Mouse (Mus musculus) neural tube, embryonic 13.5 days (tissue): ENCODE measurements around the gene Gabarap. TPM values are rescaled to one million over a fixed set of nuclear protein-coding genes. Genes with fewer than 3 reads are reported as not detected.
A peak's percentile ranks its signal among the peaks of the same experiment; 100 is the strongest.
"Not testable (repeated sequence)": the region's sequence is repeated elsewhere in the genome, so short reads cannot be mapped to it uniquely, and the experiment has no call there.

ENCODE experiments used
- ATAC-seq: fragments of 200-750 bp; cut with Nextera tagmentation; 2 replicates; pipeline ENCODE4 v1.8.0; 2017; ENCODE audit warnings: low read depth, mild to moderate bottlenecking, moderate TSS enrichment, moderate library complexity
- H3K27ac ChIP-seq: fragments of 300-500 bp; sonication (generic); replicated peaks from 2 replicates; pipeline ENCODE4 v1.5.1; 2015; ENCODE audit warnings: moderate library complexity, mild to moderate bottlenecking, inconsistent platforms
- H3K27me3 ChIP-seq: fragments of 300-500 bp; sonication (generic); 2 replicates; pipeline ENCODE4 v1.6.1; 2015; ENCODE audit warnings: mild to moderate bottlenecking, inconsistent platforms
- H3K36me3 ChIP-seq: fragments of 300-500 bp; sonication (generic); 2 replicates; pipeline ENCODE4 v1.6.1; 2015; ENCODE audit warnings: mild to moderate bottlenecking, inconsistent platforms
- H3K4me1 ChIP-seq: fragments of 300-500 bp; sonication (generic); replicated peaks from 2 replicates; pipeline ENCODE4 v1.6.1; 2015; ENCODE audit warnings: inconsistent platforms
- H3K4me2 ChIP-seq: fragments of 300-500 bp; sonication (generic); 2 replicates; pipeline ENCODE4 v1.6.1; 2015; ENCODE audit warnings: inconsistent platforms, mild to moderate bottlenecking, moderate library complexity
- H3K4me3 ChIP-seq: fragments of 300-500 bp; sonication (generic); 2 replicates; pipeline ENCODE4 v1.5.1; 2015; ENCODE audit warnings: mild to moderate bottlenecking, inconsistent platforms
- H3K9ac ChIP-seq: fragments of 300-500 bp; sonication (generic); 2 replicates; pipeline ENCODE4 v1.6.1; 2015; ENCODE audit warnings: moderate library complexity, mild to moderate bottlenecking, inconsistent platforms
- H3K9me3 ChIP-seq: fragments of 300-500 bp; sonication (generic); 2 replicates; pipeline ENCODE4 v1.6.1; 2016; ENCODE audit warnings: inconsistent platforms
- WGBS: fragments of 180-500 bp; shearing (Covaris S2); methylation state at CpG from one replicate; pipeline ENCODE4 v1.1.7; 2015; 5-methylcytosine and 5-hydroxymethylcytosine counted together
- polyA plus RNA-seq: library from polyadenylated mRNA; unstranded; fragments of >200 nt; fragmentation: Nextera tagmentation; extraction: Ambion mirVana; gene quantifications from 2 replicates; pipeline ENCODE4 v1.2.1, GENCODE M21; 2015

The Gabarap gene
- 679 and 746 TPM in 2 replicates for polyA plus RNA-seq

- under 1% methylated on average over 40 of the region's 40 CpGs for WGBS
- Histone ChIP-seq H3K36me3 (peaks cover 57% of the 10 kb centered on the region), H3K4me3 (peak within 1 kb of the TSS; percentile 75), H3K4me2 (peak within 1 kb of the TSS; percentile 76), H3K27ac (peak within 1 kb of the TSS; percentile 95), H3K9me3 (no peaks in the 10 kb centered on the region), H3K9ac (peak within 1 kb of the TSS; percentile 93), H3K27me3 (no peaks in the 10 kb centered on the region), H3K4me1 (peaks cover 29% of the 10 kb centered on the region)
- peak; percentile 75 for ATAC-seq
Observed at GRCm38 (mm10) chr11:69990850-69991691, at the start of gene Gabarap. Gabarap (plus strand) TSS chr11:69991143.

- H3K4me2 ChIP-seq = no peak overlapping the region
- WGBS = 83% methylated on average over 13 of the region's 13 CpGs
- H3K27ac ChIP-seq = no peak overlapping the region
- no peak overlapping the region for H3K4me3 ChIP-seq
- H3K36me3 ChIP-seq = no peaks in the 10 kb centered on the region
- no peaks in the 10 kb centered on the region for H3K27me3 ChIP-seq
- peaks cover 17% of the 10 kb centered on the region for H3K4me1 ChIP-seq
- no peak for ATAC-seq
- H3K9me3 ChIP-seq = no peaks in the 10 kb centered on the region
- H3K9ac ChIP-seq = no peak overlapping the region
Observed at GRCm38 (mm10) chr11:69945216-69945615, 45.7 kb upstream of the Gabarap start.

DNA sequence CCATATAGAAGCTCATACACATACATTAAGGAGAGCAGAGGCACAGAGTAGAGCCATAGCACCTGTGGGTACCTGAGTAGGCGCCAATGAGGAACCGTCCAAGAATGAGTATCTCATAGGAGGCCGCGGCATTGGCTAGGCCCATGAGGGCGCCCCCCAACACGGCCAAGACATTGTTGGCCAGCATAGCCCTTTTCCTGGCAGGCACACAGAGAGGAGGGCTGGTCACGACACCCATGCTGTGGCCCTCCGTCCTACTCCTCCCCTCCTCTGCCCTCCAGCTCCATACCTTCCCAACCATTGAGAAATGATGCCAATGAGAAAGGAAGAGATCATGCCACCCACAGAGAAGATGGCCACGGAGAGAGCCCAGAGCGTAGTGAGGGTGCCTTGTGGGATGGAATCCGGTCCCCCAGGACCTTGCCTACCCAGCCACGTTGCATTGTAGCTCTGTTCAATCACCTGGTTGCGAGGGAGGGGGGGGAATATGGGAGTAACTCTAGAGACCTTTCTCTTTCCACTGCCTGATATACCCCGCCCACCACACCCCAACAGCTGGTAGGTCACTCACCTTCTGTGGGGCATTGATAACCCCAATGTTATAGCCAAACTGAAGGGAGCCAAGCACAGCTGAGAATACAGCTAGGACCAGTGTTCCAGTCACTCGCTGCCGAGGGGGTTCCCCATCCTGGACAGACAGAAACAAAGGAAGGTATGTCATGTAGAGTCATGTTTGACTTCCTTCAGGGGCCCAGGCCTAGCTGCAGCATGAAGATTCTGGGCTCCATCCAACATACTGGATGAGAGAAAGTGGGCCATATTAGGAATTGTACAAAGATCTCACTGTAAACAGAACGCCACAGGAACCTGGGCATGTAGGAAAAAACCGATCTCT is 44.7 kb upstream of the Gabarap start:
- no peak overlapping the region for H3K9ac ChIP-seq
- 91% methylated on average over 18 of the region's 18 CpGs for WGBS

DNA sequence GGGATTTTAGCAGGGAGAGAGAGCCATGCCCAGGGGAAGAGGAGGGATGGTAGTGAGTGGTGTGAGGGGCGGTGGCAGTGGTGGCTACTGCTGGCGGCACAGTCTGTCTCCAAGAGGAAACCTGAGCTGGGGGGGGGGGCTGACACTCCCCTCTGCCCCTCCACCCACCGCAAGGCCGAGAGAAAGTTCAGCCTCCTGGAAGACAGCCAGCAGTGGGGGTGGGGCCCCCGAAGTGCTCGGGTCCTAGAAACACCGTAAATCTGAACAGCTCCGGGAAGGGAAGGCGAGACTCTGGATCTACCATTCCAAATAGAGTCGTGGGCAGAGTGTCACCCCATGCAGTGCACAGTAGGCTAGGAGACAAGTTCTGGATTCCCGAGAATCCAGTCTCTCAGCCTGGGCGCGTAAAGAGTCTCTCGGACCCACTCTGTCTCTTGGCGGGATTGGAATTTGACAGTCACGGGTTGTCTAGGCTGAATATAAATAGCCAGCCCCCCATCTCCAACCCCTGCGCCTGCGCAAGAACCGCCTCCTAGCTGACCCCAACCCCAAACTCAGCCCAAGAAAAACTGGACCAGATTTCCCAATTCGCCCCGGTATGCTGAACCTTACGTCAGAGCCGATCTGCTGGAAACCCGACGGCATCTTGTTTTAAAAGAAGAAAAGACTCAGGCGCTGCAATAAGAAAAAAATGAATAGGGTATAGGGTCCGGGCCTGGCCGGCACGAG is 43.4 kb upstream of the Gabarap start:
- H3K4me1 ChIP-seq = peaks cover 14% of the 10 kb centered on the region
- H3K36me3 ChIP-seq = no peaks in the 10 kb centered on the region
- peaks cover 6% of the 10 kb centered on the region for H3K27me3 ChIP-seq
- peak overlapping the region; percentile 43 for H3K9ac ChIP-seq
- peak overlapping the region; percentile 56 for H3K4me2 ChIP-seq
- 5% methylated on average over 29 of the region's 29 CpGs for WGBS
- peak; percentile 62 for ATAC-seq
- H3K27ac ChIP-seq = peak overlapping the region; percentile 20; the same call in 1 of the 2 replicates
- peak overlapping the region; percentile 38 for H3K4me3 ChIP-seq
- no peaks in the 10 kb centered on the region for H3K9me3 ChIP-seq

More for the DNA sequence above, 44.7 kb upstream of the Gabarap start:
- ATAC-seq = no peak
- Histone ChIP-seq H3K36me3 (no peaks in the 10 kb centered on the region), H3K27me3 (peaks cover 3% of the 10 kb centered on the region; the same call in 1 of the 2 replicates), H3K27ac (no peak overlapping the region), H3K9me3 (no peaks in the 10 kb centered on the region), H3K4me1 (peaks cover 14% of the 10 kb centered on the region), H3K4me3 (no peak overlapping the region), H3K4me2 (peak overlapping the region; percentile 56; the same call in 1 of the 2 replicates)

- peak within 1 kb of the TSS; percentile 20; the same call in 1 of the 2 replicates for H3K27ac ChIP-seq
- peaks cover 6% of the 10 kb centered on the region for H3K27me3 ChIP-seq
Observed at GRCm38 (mm10) chr11:69948066-69948762, 42.7 kb upstream of the Gabarap start, which contains the start of gene Slc2a4. Slc2a4 (minus strand) TSS chr11:69948188.

DNA sequence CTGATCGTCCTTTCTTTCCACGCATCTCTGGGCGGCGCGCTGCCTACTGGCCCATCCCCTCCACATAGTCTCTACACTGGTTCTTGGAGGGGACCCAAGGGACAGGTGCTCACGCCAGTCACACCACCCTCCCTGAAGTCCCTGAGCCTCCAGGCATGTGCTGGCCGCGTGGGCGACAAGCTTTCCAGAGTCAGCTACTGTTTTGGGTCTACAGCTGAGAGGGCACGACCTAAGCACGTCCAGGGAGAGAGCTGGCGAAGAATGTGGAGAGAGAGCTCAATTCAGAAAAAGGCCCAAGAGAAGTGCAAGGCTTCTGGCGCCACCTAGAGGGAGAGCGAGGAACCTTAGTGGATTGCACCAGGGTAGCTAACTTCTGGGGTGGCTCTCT is 42.2 kb upstream of the Gabarap start:
- peak; percentile 45 for ATAC-seq
- Histone ChIP-seq H3K9ac (peak overlapping the region; percentile 10; the same call in 1 of the 2 replicates), H3K36me3 (no peaks in the 10 kb centered on the region), H3K4me1 (peaks cover 14% of the 10 kb centered on the region), H3K9me3 (no peaks in the 10 kb centered on the region), H3K4me2 (peak overlapping the region; percentile 56), H3K4me3 (peak overlapping the region; percentile 38), H3K27me3 (peaks cover 6% of the 10 kb centered on the region), H3K27ac (0 out of 2 replicates have a peak overlapping the region, but pooled peaks have one; percentile 20)
- WGBS = under 1% methylated on average over 14 of the region's 14 CpGs

More at GRCm38 (mm10) chr11:69948066-69948762, 42.7 kb upstream of the Gabarap start, which contains the start of gene Slc2a4:
- ATAC-seq = peak; percentile 96
- H3K4me1 ChIP-seq = peaks cover 14% of the 10 kb centered on the region
- H3K4me3 ChIP-seq = peak within 1 kb of the TSS; percentile 38
- peak within 1 kb of the TSS; percentile 43 for H3K9ac ChIP-seq
- WGBS = under 1% methylated on average over 34 of the region's 34 CpGs
- H3K36me3 ChIP-seq = no peaks in the 10 kb centered on the region
- no peaks in the 10 kb centered on the region for H3K9me3 ChIP-seq
- H3K4me2 ChIP-seq = peak within 1 kb of the TSS; percentile 56

DNA sequence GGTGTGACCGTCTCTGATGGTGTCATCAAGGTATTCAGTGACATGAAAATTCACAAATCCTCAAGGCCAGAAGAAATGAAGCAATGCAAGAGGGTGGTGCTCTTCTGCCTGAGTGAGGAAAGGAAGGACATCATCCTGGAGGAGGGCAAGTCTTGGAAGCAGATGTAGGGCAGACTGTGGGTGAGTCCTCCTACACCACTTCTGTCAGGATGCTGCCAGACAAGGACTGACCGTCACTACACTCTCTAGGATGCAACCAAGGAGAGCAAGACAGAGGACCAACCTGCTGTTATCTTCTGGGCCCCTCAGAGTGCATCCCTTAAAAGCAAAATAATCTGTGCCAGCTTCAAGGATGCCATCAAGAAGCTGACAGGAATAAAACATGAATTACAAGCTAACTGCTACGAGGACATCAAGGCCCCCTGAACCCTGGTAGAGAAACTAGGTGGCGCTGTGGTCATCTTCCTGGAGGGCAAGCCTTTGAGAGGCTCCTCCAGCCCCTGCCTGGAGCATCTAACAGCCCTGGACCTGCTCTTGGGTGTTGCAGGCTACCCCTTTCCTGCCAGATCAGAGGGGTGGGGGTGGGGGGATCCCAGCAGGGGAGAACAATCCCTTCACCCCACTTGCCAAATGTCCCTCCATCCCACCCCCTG is 40.0 kb upstream of the Gabarap start:
- Histone ChIP-seq H3K4me2 (no peak overlapping the region), H3K9me3 (no peaks in the 10 kb centered on the region), H3K36me3 (no peaks in the 10 kb centered on the region), H3K4me3 (no peak overlapping the region), H3K4me1 (peaks cover 14% of the 10 kb centered on the region), H3K27ac (no peak overlapping the region), H3K27me3 (peaks cover 8% of the 10 kb centered on the region), H3K9ac (no peak overlapping the region)
- ATAC-seq = no peak
- 48% methylated on average over 4 of the region's 4 CpGs for WGBS

DNA sequence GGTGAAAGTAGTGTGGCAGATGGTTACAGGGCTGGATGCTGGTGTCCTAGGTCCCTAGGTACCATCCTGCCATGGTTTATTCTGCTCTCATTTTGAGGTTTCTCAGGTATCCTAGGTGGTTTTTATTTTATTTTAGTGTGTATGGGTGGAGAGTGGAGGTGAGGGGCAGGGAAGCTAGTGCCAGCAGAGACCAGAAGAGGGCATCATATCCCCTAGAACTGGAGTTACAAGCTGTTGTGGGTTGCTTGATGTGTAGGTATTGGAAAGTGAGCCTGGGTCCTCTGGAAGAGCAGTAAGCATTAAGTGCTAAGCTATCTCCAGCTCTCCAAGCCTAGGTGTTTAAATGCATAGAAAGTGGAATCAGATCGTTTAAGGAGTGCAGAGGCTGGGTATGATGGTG is 38.7 kb upstream of the Gabarap start:
- Histone ChIP-seq H3K27me3 (peaks cover 20% of the 10 kb centered on the region), H3K27ac (no peak overlapping the region), H3K4me1 (peaks cover 11% of the 10 kb centered on the region), H3K36me3 (no peaks in the 10 kb centered on the region), H3K4me3 (no peak overlapping the region), H3K4me2 (no peak overlapping the region), H3K9me3 (no peaks in the 10 kb centered on the region), H3K9ac (no peak overlapping the region)
- WGBS = 50% methylated on average over 1 of the region's 1 CpGs
- ATAC-seq = no peak

DNA sequence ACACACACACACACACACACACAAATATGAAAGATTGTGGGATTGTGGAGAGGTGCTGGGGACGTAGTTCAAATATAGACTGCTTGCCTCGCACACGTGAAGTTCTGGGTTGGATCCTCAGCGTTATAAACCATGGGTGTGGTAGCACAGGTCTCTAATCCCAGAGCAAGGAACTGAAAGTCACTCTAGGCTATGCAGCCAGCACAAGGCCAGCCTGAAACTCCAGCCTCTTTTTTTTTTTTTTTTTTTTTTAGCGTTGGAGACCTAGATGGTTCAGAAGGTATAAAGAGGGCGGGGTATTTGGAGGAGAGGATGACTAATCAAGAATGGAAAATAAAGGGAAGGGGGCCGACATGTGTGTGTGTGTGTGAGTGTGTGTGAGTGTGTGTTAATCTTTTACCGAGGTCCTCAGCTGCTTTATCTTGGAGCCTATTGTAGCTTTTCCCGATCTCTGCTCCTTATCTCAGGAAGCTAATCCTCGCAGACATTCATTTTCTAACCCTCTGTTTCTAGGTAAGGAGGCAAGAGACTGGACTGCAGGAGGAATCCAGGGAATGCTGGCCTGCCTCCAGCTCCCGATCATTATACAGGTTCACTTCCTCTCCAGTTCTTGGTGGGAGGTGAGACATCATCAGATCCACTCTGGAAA is 37.6 kb upstream of the Gabarap start:
- Histone ChIP-seq H3K9ac (no peak overlapping the region), H3K27me3 (peaks cover 24% of the 10 kb centered on the region), H3K36me3 (no peaks in the 10 kb centered on the region), H3K27ac (no peak overlapping the region), H3K9me3 (no peaks in the 10 kb centered on the region), H3K4me3 (no peak overlapping the region), H3K4me1 (peaks cover 4% of the 10 kb centered on the region), H3K4me2 (no peak overlapping the region)
- no peak for ATAC-seq
- 71% methylated on average over 11 of the region's 11 CpGs for WGBS

- peaks cover 26% of the 10 kb centered on the region for H3K27me3 ChIP-seq
- H3K9ac ChIP-seq, ATAC-seq, H3K36me3 ChIP-seq, H3K4me3 ChIP-seq, H3K4me2 ChIP-seq, H3K9me3 ChIP-seq, H3K4me1 ChIP-seq, H3K27ac ChIP-seq: not testable (repeated sequence)
- WGBS = 78% methylated on average over 4 of the region's 4 CpGs
Observed at GRCm38 (mm10) chr11:69955618-69956017, 35.3 kb upstream of the Gabarap start.
